Mouse (Mus musculus) kidney, postnatal 0 days (tissue): ENCODE measurements around the gene Ddx59. TPM values are rescaled to one million over a fixed set of nuclear protein-coding genes. Genes with fewer than 3 reads are reported as not detected.

ENCODE experiments used
- ATAC-seq: fragments of 200-750 bp; cut with Nextera tagmentation; replicated peaks from 2 replicates; pipeline ENCODE4 v1.8.0; 2017; ENCODE audit warnings: low read depth, moderate number of reproducible peaks, moderate TSS enrichment, moderate library complexity; ENCODE audit not compliant: low FRiP score
- DNase-seq: peaks from one replicate; pipeline ENCODE4 v3.0.0-alpha.2; 2016; ENCODE audit warnings: low spot score
- H3K27ac ChIP-seq: fragments of 300-500 bp; sonication (generic); 2 replicates; pipeline ENCODE4 v1.5.1; 2014; ENCODE audit warnings: mild to moderate bottlenecking
- H3K27me3 ChIP-seq: fragments of 300-500 bp; sonication (generic); 2 replicates; pipeline ENCODE4 v1.6.1; 2014; ENCODE audit warnings: low read length, mixed read lengths; ENCODE audit not compliant: insufficient read depth
- H3K36me3 ChIP-seq: fragments of 300-500 bp; sonication (generic); 2 replicates; pipeline ENCODE4 v1.6.1; 2014; ENCODE audit warnings: low read length, mixed read lengths; ENCODE audit not compliant: insufficient read depth
- H3K4me1 ChIP-seq: fragments of 300-500 bp; sonication (generic); replicated peaks from 2 replicates; pipeline ENCODE4 v1.6.1; 2014; ENCODE audit warnings: antibody characterized with exemption, low read length, mixed read lengths; ENCODE audit not compliant: insufficient read depth
- H3K4me2 ChIP-seq: fragments of 300-500 bp; sonication (generic); 2 replicates; pipeline ENCODE4 v1.6.1; 2014; ENCODE audit warnings: mild to moderate bottlenecking, low read length, moderate library complexity, mixed read lengths
- H3K4me3 ChIP-seq: fragments of 300-500 bp; sonication (generic); replicated peaks from 2 replicates; pipeline ENCODE4 v1.5.1; 2014; ENCODE audit warnings: low read depth, low read length
- H3K9ac ChIP-seq: fragments of 300-500 bp; sonication (generic); 2 replicates; pipeline ENCODE4 v1.6.1; 2014; ENCODE audit warnings: low read depth, low read length
- H3K9me3 ChIP-seq: fragments of 300-500 bp; sonication (generic); replicated peaks from 2 replicates; pipeline ENCODE4 v1.6.1; 2016; ENCODE audit warnings: low read length, inconsistent platforms, mixed read lengths
- CTCF ChIP-seq: IDR thresholded peaks from 2 replicates; pipeline ENCODE4 v1.5.1; 2016; ENCODE audit warnings: antibody characterized with exemption, low read depth, mild to moderate bottlenecking, moderate library complexity
- WGBS: fragments of 180-500 bp; shearing (Covaris S2); extraction: QIAGEN DNeasy Blood & Tissue Kit; methylation state at CpG from one replicate; pipeline ENCODE4 v1.1.7; 2014; 5-methylcytosine and 5-hydroxymethylcytosine counted together
- polyA plus RNA-seq: library from polyadenylated mRNA; unstranded; fragments of >200 nt; fragmentation: Nextera tagmentation; extraction: Ambion mirVana; gene quantifications from 2 replicates; pipeline ENCODE4 v1.2.1, GENCODE M21; 2015

The Ddx59 gene
- polyA plus RNA-seq, 1 experiment from 2014 or later, result 13.4 TPM

- DNase-seq (no peak), ATAC-seq (no peak)
- Histone ChIP-seq H3K4me2 (no peak overlapping the region), H3K9ac (no peak overlapping the region), H3K4me3 (no peak overlapping the region), H3K9me3 (no peaks in the 10 kb centered on the region), H3K27me3 (no peaks in the 10 kb centered on the region), H3K36me3 (0 out of 2 replicates have a peak, but pooled peaks cover 5% of the 10 kb centered on the region), H3K27ac (no peak overlapping the region), H3K4me1 (no peaks in the 10 kb centered on the region)
- WGBS, result 62% methylated on average over 12 of the region's 12 CpGs
- TF ChIP-seq CTCF, result no peak
Measured at GRCm38 (mm10) chr1:136444555-136445255, 29.6 kb downstream of the Ddx59 start.

GRCm38 (mm10) chr1:136446933-136447332, 31.9 kb downstream of the Ddx59 start:
- DNase-seq, result no peak
- H3K4me2 ChIP-seq, result no peak overlapping the region
- TF ChIP-seq CTCF, result no peak
- no peak for ATAC-seq
- H3K27ac ChIP-seq, result no peak overlapping the region
- no peak overlapping the region for H3K4me3 ChIP-seq
- no peaks in the 10 kb centered on the region for H3K27me3 ChIP-seq
- H3K9me3 ChIP-seq, result no peaks in the 10 kb centered on the region
- H3K9ac ChIP-seq, result no peak overlapping the region
- WGBS, result 46% methylated on average over 10 of the region's 10 CpGs
- H3K36me3 ChIP-seq, result no peaks in the 10 kb centered on the region
- H3K4me1 ChIP-seq, result no peaks in the 10 kb centered on the region

GRCm38 (mm10) chr1:136447338-136447737, 32.3 kb downstream of the Ddx59 start:
- no peak for TF ChIP-seq CTCF
- H3K36me3 ChIP-seq, result no peaks in the 10 kb centered on the region
- WGBS, result 53% methylated on average over 4 of the region's 4 CpGs
- no peak overlapping the region for H3K9ac ChIP-seq
- no peak for ATAC-seq
- no peak for DNase-seq
- no peaks in the 10 kb centered on the region for H3K27me3 ChIP-seq
- H3K4me2 ChIP-seq, result no peak overlapping the region
- H3K27ac ChIP-seq, result no peak overlapping the region
- H3K9me3 ChIP-seq, result no peaks in the 10 kb centered on the region
- no peak overlapping the region for H3K4me3 ChIP-seq
- no peaks in the 10 kb centered on the region for H3K4me1 ChIP-seq

GRCm38 (mm10) chr1:136449541-136449940, 34.5 kb downstream of the Ddx59 start:
- ATAC-seq (no peak), DNase-seq (no peak)
- Histone ChIP-seq H3K4me3 (no peak overlapping the region), H3K27me3 (no peaks in the 10 kb centered on the region), H3K36me3 (no peaks in the 10 kb centered on the region), H3K4me1 (no peaks in the 10 kb centered on the region), H3K9ac (no peak overlapping the region), H3K27ac (no peak overlapping the region), H3K4me2 (no peak overlapping the region), H3K9me3 (no peaks in the 10 kb centered on the region)
- no peak for TF ChIP-seq CTCF
- WGBS, result 94% methylated on average over 6 of the region's 6 CpGs

- no peak for TF ChIP-seq CTCF
Measured at GRCm38 (mm10) chr1:136450206-136450605, 35.1 kb downstream of the Ddx59 start.

GRCm38 (mm10) chr1:136452421-136452820, 37.4 kb downstream of the Ddx59 start:
- Histone ChIP-seq H3K9me3 (no peaks in the 10 kb centered on the region), H3K36me3 (no peaks in the 10 kb centered on the region), H3K9ac (no peak overlapping the region), H3K4me2 (no peak overlapping the region), H3K4me3 (no peak overlapping the region), H3K4me1 (no peaks in the 10 kb centered on the region), H3K27me3 (no peaks in the 10 kb centered on the region), H3K27ac (no peak overlapping the region)
- WGBS, result 83% methylated on average over 5 of the region's 5 CpGs
- ATAC-seq (no peak), DNase-seq (no peak)
- no peak for TF ChIP-seq CTCF

More at GRCm38 (mm10) chr1:136450206-136450605, 35.1 kb downstream of the Ddx59 start:
- Histone ChIP-seq H3K9ac (no peak overlapping the region), H3K27ac (no peak overlapping the region), H3K4me3 (no peak overlapping the region), H3K27me3 (no peaks in the 10 kb centered on the region), H3K4me2 (no peak overlapping the region), H3K36me3 (no peaks in the 10 kb centered on the region), H3K9me3 (no peaks in the 10 kb centered on the region), H3K4me1 (no peaks in the 10 kb centered on the region)
- WGBS, result 75% methylated on average over 5 of the region's 5 CpGs
- ATAC-seq (no peak), DNase-seq (no peak)
